Mouse (Mus musculus) bone marrow macrophage, adult 2 months (primary cell): ENCODE measurements around the gene 4930455H04Rik.

Experiments used
- CTCF ChIP-seq: IDR thresholded peaks from 2 replicates; pipeline ENCODE4 v1.5.1; 2012; ENCODE audit warnings: low read depth, mild to moderate bottlenecking, low read length, moderate library complexity
- POLR2A ChIP-seq: IDR thresholded peaks from 2 replicates; pipeline ENCODE4 v1.6.1; 2012; ENCODE audit warnings: mild to moderate bottlenecking, low read depth, low read length, borderline replicate concordance

DNA sequence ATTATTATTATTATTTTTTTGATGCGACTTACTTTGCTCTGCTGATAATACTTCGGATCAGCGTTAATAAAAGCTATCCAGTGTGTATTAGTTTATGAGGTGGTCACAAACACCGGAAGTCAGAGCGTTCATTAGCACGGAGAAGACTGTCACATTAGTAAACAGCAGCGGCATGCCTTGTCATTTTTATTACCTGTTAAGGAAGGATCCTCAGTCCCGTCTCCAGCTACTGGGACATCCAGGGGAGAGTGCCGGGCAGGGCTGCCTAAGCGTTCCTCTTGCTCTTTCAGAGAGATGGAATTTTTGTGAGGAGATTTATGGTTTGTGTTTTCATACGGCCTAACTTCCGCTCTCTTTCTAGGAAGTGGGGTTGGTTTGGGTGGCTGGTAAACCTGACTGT, 45.0 kb upstream of the 4930455H04Rik start:
- TF ChIP-seq CTCF (no peak), POLR2A (no peak)
